11 mouse cellular contexts compared by ENCODE assay signal in the genomic region with DNA sequence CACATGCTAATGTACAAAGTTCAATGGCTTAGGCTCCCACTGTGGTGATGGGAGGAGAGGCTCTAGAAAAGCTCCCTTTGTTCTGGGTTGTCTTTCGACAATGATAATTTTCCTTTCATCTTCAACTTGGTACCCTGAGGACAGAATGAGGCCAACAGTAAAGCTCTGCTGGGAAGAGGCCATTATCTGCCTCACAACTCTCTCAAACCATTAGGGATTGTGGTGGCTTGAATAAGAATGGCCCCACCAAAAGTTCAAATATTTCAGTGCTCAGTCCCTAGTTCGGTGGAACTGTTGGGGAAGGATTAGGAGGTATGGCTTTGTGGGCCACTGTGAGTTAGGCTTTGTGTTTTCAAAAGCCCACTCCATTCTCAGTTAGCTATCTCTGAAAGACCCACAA. TPM values are rescaled to one million over a fixed set of nuclear protein-coding genes. Genes with fewer than 3 reads are reported as not detected.
"Had no signal": no experiment of that assay in that cellular context is flagged by ENCODE, and none has a peak within 500 bp of the region (broad histone marks: within the 10 kb centered on the region; RNA-seq: fewer than 3 reads in every experiment).

No protein-coding gene starts in this region.

- H3K36me3 ChIP-seq: limb, embryonic 13.5 days had no signal

- H3K9me3 ChIP-seq: limb, embryonic 13.5 days had no signal

- H3K4me3 ChIP-seq: limb, embryonic 13.5 days had no signal

- H3K27me3 ChIP-seq: limb, embryonic 13.5 days had no signal

- H3K4me1 ChIP-seq: limb, embryonic 13.5 days had no signal

- DNase-seq: kidney, adult 11 months; kidney, adult 9 months; kidney, postnatal 36 days; left cerebral cortex, postnatal 4 days; lung, adult 18-20 months; right cerebral cortex, postnatal 14 days; thymus, postnatal 36 days had no signal

- H3K27ac ChIP-seq: kidney, postnatal 0 days; limb, embryonic 13.5 days; liver, embryonic 14.5 days had no signal

- H3K9ac ChIP-seq: limb, embryonic 13.5 days; liver, embryonic 14.5 days had no signal

- H3K4me2 ChIP-seq: limb, embryonic 13.5 days had no signal

RNA-seq across cellular contexts. Expression of a gene that starts 52.4 kb away (rescaled TPM):
- polyA plus RNA-seq: liver, adult 2 months; liver, embryonic 14.5 days had no signal
